In genomic region chr11:75549658-75550111, GRCm38 (mm10) we compare ENCODE assay signal across 9 mouse cellular contexts. TPM values are rescaled to one million over a fixed set of nuclear protein-coding genes. Genes with fewer than 3 reads are reported as not detected.
DNase-seq lines count a peak whose midpoint lies in the region; ATAC-seq lines count a peak whose summit lies in the region.
"Had no signal": no experiment of that assay in that cellular context is flagged by ENCODE, and none has a peak within 500 bp of the region (broad histone marks: within the 10 kb centered on the region; RNA-seq: fewer than 3 reads in every experiment).

No protein-coding gene starts in this region.

- H3K4me1 ChIP-seq in forebrain, embryonic 13.5 days: peaks cover 33% of the 10 kb centered on the region
- 0 out of 2 replicates have a peak, but pooled peaks cover 5% of the 10 kb centered on the region for H3K4me1 ChIP-seq in forebrain, embryonic 11.5 days (replicated peaks; ENCODE audit: control insufficient read depth, insufficient read depth, low read length)
- peaks cover 32% of the 10 kb centered on the region for H3K4me1 ChIP-seq in lung, embryonic 15.5 days

- no peaks in the 10 kb centered on the region for H3K9me3 ChIP-seq in forebrain, embryonic 13.5 days (replicated peaks)
- H3K9me3 ChIP-seq in forebrain, embryonic 11.5 days (ENCODE audit: control insufficient read depth, low read length): no peaks in the 10 kb centered on the region
- no peaks in the 10 kb centered on the region for H3K9me3 ChIP-seq in lung, embryonic 15.5 days

- H3K4me2 ChIP-seq in forebrain, embryonic 13.5 days: peak overlapping the region; percentile 1; the same call in 1 of the 2 replicates
- H3K4me2 ChIP-seq in forebrain, embryonic 11.5 days (ENCODE audit: low read depth, low read length, severe bottlenecking): no peak overlapping the region
- no peak overlapping the region for H3K4me2 ChIP-seq in lung, embryonic 15.5 days

- H3K9ac ChIP-seq in forebrain, embryonic 13.5 days: no peak overlapping the region
- H3K9ac ChIP-seq in forebrain, embryonic 11.5 days (ENCODE audit: low read length): no peak overlapping the region
- no peak overlapping the region for H3K9ac ChIP-seq in lung, embryonic 15.5 days

- no peak for DNase-seq in forebrain, embryonic 11.5 days (ENCODE audit: low spot score)
- peak; percentile 53 for DNase-seq in adipocyte (ENCODE audit: low spot score)
- peak; percentile 12 for DNase-seq in heart, postnatal 4 days
- DNase-seq in left cerebral cortex, adult 9 months (ENCODE audit: low spot score in 2 of 2): no peak
- no peak for DNase-seq in layer of hippocampus, adult 18-20 months (ENCODE audit: low spot score in 2 of 2)
- no peak for DNase-seq in gastrocnemius, postnatal 4 days (ENCODE audit: low spot score in 2 of 2)

- no peaks in the 10 kb centered on the region for H3K27me3 ChIP-seq in forebrain, embryonic 13.5 days
- no peaks in the 10 kb centered on the region for H3K27me3 ChIP-seq in forebrain, embryonic 11.5 days (ENCODE audit: control insufficient read depth, insufficient read depth, low read length)
- H3K27me3 ChIP-seq in lung, embryonic 15.5 days: no peaks in the 10 kb centered on the region

- no peak overlapping the region for H3K4me3 ChIP-seq in forebrain, embryonic 13.5 days
- H3K4me3 ChIP-seq in forebrain, embryonic 11.5 days (ENCODE audit: low read depth, low read length): no peak overlapping the region
- no peak overlapping the region for H3K4me3 ChIP-seq in lung, embryonic 15.5 days
- H3K4me3 ChIP-seq: erythroblast, embryonic 14.5 days had no signal

- WGBS in forebrain, embryonic 13.5 days: 61% methylated on average over 5 of the region's 5 CpGs
- WGBS in forebrain, embryonic 11.5 days: 66% methylated on average over 5 of the region's 5 CpGs
- WGBS in lung, embryonic 15.5 days: 22% methylated on average over 5 of the region's 5 CpGs

- peak overlapping the region; percentile 35; the same call in 1 of the 2 replicates for H3K27ac ChIP-seq in forebrain, embryonic 13.5 days
- no peak overlapping the region for H3K27ac ChIP-seq in forebrain, embryonic 11.5 days (ENCODE audit: low read depth, low read length)
- H3K27ac ChIP-seq in lung, embryonic 15.5 days: peak overlapping the region; percentile 62

- H3K36me3 ChIP-seq in forebrain, embryonic 13.5 days (ENCODE audit: poor library complexity, severe bottlenecking): peaks cover 6% of the 10 kb centered on the region; the same call in 1 of the 2 replicates
- H3K36me3 ChIP-seq in forebrain, embryonic 11.5 days (ENCODE audit: control insufficient read depth, insufficient read depth, low read length): no peaks in the 10 kb centered on the region
- H3K36me3 ChIP-seq in lung, embryonic 15.5 days: no peaks in the 10 kb centered on the region

- ATAC-seq in forebrain, embryonic 13.5 days: no peak
- ATAC-seq in forebrain, embryonic 11.5 days (replicated peaks; ENCODE audit: low FRiP score): no peak
- no peak for ATAC-seq in lung, embryonic 15.5 days (ENCODE audit: borderline replicate concordance, extremely low read depth, low FRiP score, low TSS enrichment)

RNA-seq across cellular contexts. Expression of gene Slc43a2, which starts 18.2 kb away (rescaled TPM):
- 11.3 and 11.7 TPM in 2 replicates for polyA plus RNA-seq in forebrain, embryonic 13.5 days (2015; fragmentation: Nextera tagmentation; extraction: Ambion mirVana)
- 5.5 and 7.5 TPM in 2 replicates for polyA plus RNA-seq in forebrain, embryonic 11.5 days (2014; fragmentation: Nextera tagmentation; extraction: Ambion mirVana)
- 10 to 100 TPM in 1 of 2 experiments, 1 to 10 TPM in 1; 8.9 to 10.5 TPM for total RNA-seq in heart, postnatal 4 days (2021)
- polyA plus RNA-seq in lung, embryonic 15.5 days (2015; fragmentation: Nextera tagmentation; extraction: Ambion mirVana): 5.6 and 6.9 TPM in 2 replicates
- total RNA-seq in layer of hippocampus, adult 18-20 months (2021): 10 to 100 TPM; 44.2 to 51.3 TPM
- 10 to 100 TPM; 22.2 to 25.0 TPM for total RNA-seq in gastrocnemius, postnatal 4 days (2021)

RNA-seq across cellular contexts. Expression of gene Scarf1, which starts 36.3 kb away (rescaled TPM):
- polyA plus RNA-seq in forebrain, embryonic 13.5 days (2015; fragmentation: Nextera tagmentation; extraction: Ambion mirVana): 3.3 TPM in 2 replicates
- 4.2 TPM in 2 replicates for polyA plus RNA-seq in forebrain, embryonic 11.5 days (2014; fragmentation: Nextera tagmentation; extraction: Ambion mirVana)
- total RNA-seq in heart, postnatal 4 days (2021): 10 to 100 TPM; 14.5 to 15.0 TPM
- 16.2 and 16.3 TPM in 2 replicates for polyA plus RNA-seq in lung, embryonic 15.5 days (2015; fragmentation: Nextera tagmentation; extraction: Ambion mirVana)
- total RNA-seq in layer of hippocampus, adult 18-20 months (2021): 1 to 10 TPM; 1.0 to 1.1 TPM
- total RNA-seq in gastrocnemius, postnatal 4 days (2021): 1 to 10 TPM; 7.5 to 9.0 TPM

RNA-seq across cellular contexts. Expression of gene Pitpna, which starts 38.2 kb away (rescaled TPM):
- 70.0 and 70.8 TPM in 2 replicates for polyA plus RNA-seq in forebrain, embryonic 13.5 days (2015; fragmentation: Nextera tagmentation; extraction: Ambion mirVana)
- 79.5 and 88.5 TPM in 2 replicates for polyA plus RNA-seq in forebrain, embryonic 11.5 days (2014; fragmentation: Nextera tagmentation; extraction: Ambion mirVana)
- total RNA-seq in heart, postnatal 4 days (2021): 100 to 1,000 TPM; 150 to 155 TPM
- polyA plus RNA-seq in lung, embryonic 15.5 days (2015; fragmentation: Nextera tagmentation; extraction: Ambion mirVana): 73.4 and 76.8 TPM in 2 replicates
- 100 to 1,000 TPM; 279 to 288 TPM for total RNA-seq in layer of hippocampus, adult 18-20 months (2021)
- total RNA-seq in gastrocnemius, postnatal 4 days (2021): 100 to 1,000 TPM; 106 to 117 TPM

RNA-seq across cellular contexts. Expression of gene Rilp, which starts 39.8 kb away (rescaled TPM):
- polyA plus RNA-seq in forebrain, embryonic 13.5 days (2015; fragmentation: Nextera tagmentation; extraction: Ambion mirVana): 0.40 and 0.47 TPM in 2 replicates
- polyA plus RNA-seq in forebrain, embryonic 11.5 days (2014; fragmentation: Nextera tagmentation; extraction: Ambion mirVana): 0.28 and 0.69 TPM in 2 replicates
- 10 to 100 TPM; 24.5 to 24.7 TPM for total RNA-seq in heart, postnatal 4 days (2021)
- polyA plus RNA-seq in lung, embryonic 15.5 days (2015; fragmentation: Nextera tagmentation; extraction: Ambion mirVana): 0.66 and 0.83 TPM in 2 replicates
- total RNA-seq in layer of hippocampus, adult 18-20 months (2021): 1 to 10 TPM in 1 of 2 experiments, under 1 TPM in 1; 0.74 to 1.5 TPM
- 10 to 100 TPM; 16.4 to 24.5 TPM for total RNA-seq in gastrocnemius, postnatal 4 days (2021)

Comparison
In these comparisons a context has a peak if more than half of its experiments do, and no peak if none do; other contexts are left out.
1. DNase-seq: peak in adipocyte (single experiment) and heart, postnatal 4 days (single experiment); none in forebrain, embryonic 11.5 days (single experiment), left cerebral cortex, adult 9 months (0 of 2), layer of hippocampus, adult 18-20 months (0 of 2) and gastrocnemius, postnatal 4 days (0 of 2).
2. RNA of gene Scarf1, which starts 36.3 kb away (total RNA-seq): 14.5 to 15.0 TPM in heart, postnatal 4 days and 7.5 to 9.0 TPM in gastrocnemius, postnatal 4 days; 1.0 to 1.1 TPM in layer of hippocampus, adult 18-20 months; every median in the first group is over 4 times any median in the second.